Mouse (Mus musculus): ENCODE measurements around the gene Rimkla.

GRCm38 (mm10) chr4:119540533-119540890 lies 48.1 kb upstream of the Rimkla start:
- no peak for TF ChIP-seq CTCF (IDR thresholded peaks at IDR 0.05; ENCODE audit: low read depth)
- no peak for TF ChIP-seq EP300 (IDR thresholded peaks at IDR 0.05; ENCODE audit: low read depth)
